Mouse (Mus musculus) intestine, embryonic 14.5 days (tissue): ENCODE results near the gene Nes. TPM values are rescaled to one million over a fixed set of nuclear protein-coding genes. Genes with fewer than 3 reads are reported as not detected.

Experiments used
- polyA plus RNA-seq: library from polyadenylated mRNA; unstranded; fragments of >200 nt; fragmentation: Nextera tagmentation; extraction: Ambion mirVana; gene quantifications from 2 replicates; pipeline ENCODE4 v1.2.1, GENCODE M21; 2014

Nes gene
- polyA plus RNA-seq, 1 experiment from 2014 or later, result 13.4 TPM

Other genes starting within 250 kb of the Nes start
- gene Lrrc71, start 222.5 kb upstream of the Nes start, polyA plus RNA-seq, result 0.39 and 0.73 TPM in 2 replicates
- 1.0 and 1.3 TPM in 2 replicates for gene Ntrk1, start 175.9 kb upstream of the Nes start, polyA plus RNA-seq
- gene Insrr, start 174.1 kb upstream of the Nes start, polyA plus RNA-seq, result 0.32 and 0.72 TPM in 2 replicates
- 28.4 and 31.7 TPM in 2 replicates for gene Pear1, start 146.8 kb upstream of the Nes start, polyA plus RNA-seq
- gene Sh2d2a, start 124.3 kb upstream of the Nes start, polyA plus RNA-seq, result 0.16 and 0.28 TPM in 2 replicates
- 14.3 and 14.7 TPM in 2 replicates for gene Prcc, start 85.5 kb upstream of the Nes start, polyA plus RNA-seq
- gene Hdgf, start 64.8 kb upstream of the Nes start, polyA plus RNA-seq, result 167 and 246 TPM in 2 replicates
- gene Mrpl24, start 51.6 kb upstream of the Nes start, polyA plus RNA-seq, result 73.3 and 74.2 TPM in 2 replicates
- 32.8 and 35.9 TPM in 2 replicates for gene Isg20l2, start 40.8 kb upstream of the Nes start, polyA plus RNA-seq
- gene Rrnad1, start 40.4 kb upstream of the Nes start, polyA plus RNA-seq, result 17.9 and 21.8 TPM in 2 replicates
- gene Crabp2, start 22.4 kb upstream of the Nes start, polyA plus RNA-seq, result 9.7 and 14.4 TPM in 2 replicates
- gene Bcan, start 29.2 kb downstream of the Nes start, polyA plus RNA-seq, result 0.26 and 0.73 TPM in 2 replicates
- 0.13 TPM in 1 of 2 replicates, not detected in the other for gene Hapln2, start 56.5 kb downstream of the Nes start, polyA plus RNA-seq
- 41.1 and 45.5 TPM in 2 replicates for gene Gpatch4, start 72.0 kb downstream of the Nes start, polyA plus RNA-seq
- gene Naxe, start 87.4 kb downstream of the Nes start, polyA plus RNA-seq, result 169 and 170 TPM in 2 replicates
- gene Ttc24, start 107.2 kb downstream of the Nes start, polyA plus RNA-seq, result not detected in 2 replicates
- gene Iqgap3, start 110.9 kb downstream of the Nes start, polyA plus RNA-seq, result 23.8 and 24.0 TPM in 2 replicates
- gene Mef2d, start 171.3 kb downstream of the Nes start, polyA plus RNA-seq, result 23.4 and 23.8 TPM in 2 replicates